10 mouse cellular contexts compared by ENCODE assay signal in the genomic region with DNA sequence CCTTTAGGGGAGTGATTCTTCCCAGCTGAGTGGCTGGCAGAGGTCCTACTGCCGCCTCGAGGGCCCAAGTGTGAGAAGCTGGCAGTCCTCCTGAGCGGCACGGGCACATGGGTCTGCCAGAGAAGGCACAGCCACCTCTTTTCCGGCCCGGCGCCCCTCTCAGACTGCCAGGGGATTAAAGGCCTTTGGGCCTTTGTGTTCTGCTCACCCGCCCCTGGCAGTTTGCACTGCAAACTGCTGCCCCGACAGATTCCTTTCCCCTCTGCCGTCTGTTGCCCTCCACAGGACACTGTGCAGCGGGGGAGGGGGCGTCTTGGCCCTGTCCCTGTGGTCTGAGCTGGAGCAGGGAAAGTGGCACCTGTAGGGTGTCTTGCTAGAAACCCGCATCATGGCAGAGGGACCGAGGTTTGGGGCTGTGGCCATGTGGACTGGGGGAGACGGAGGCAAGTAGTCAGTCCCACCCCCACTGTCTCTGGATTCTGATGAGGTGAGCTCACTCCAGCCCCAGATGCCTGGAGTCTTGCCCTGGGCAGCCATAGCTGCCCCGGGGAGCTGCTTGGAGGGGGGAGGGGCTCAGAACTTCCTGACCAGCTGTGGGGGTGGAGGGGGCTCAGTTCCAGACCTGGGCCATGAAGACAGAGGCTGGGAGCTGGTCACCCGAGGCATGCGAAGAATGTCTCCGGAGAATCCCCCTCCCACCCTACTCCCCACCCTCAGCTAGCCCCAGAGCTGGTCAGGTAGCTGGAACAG. TPM values are rescaled to one million over a fixed set of nuclear protein-coding genes. Genes with fewer than 3 reads are reported as not detected.
DNase-seq lines count a peak whose midpoint lies in the region; ATAC-seq and TF ChIP-seq lines count a peak whose summit lies in the region.
"Had no signal": no experiment of that assay in that cellular context is flagged by ENCODE, and none has a peak within 500 bp of the region (broad histone marks: within the 10 kb centered on the region; RNA-seq: fewer than 3 reads in every experiment).

No protein-coding gene starts in this region.

- peak; percentile 60 for ATAC-seq in kidney, postnatal 0 days (replicated peaks; ENCODE audit: low FRiP score, low read depth)
- ATAC-seq in neural tube, embryonic 11.5 days (ENCODE audit: insufficient read depth, low FRiP score, low TSS enrichment), result no peak
- ATAC-seq in inflammation-experienced regulatory T-cells, adult 6 months, result no peak

- DNase-seq in heart, adult 11 months, result peak; percentile 99
- no peak for DNase-seq in heart, adult 8-10 months (ENCODE audit: low spot score)
- DNase-seq in adipocyte (ENCODE audit: low spot score), result peak; percentile 77
- DNase-seq in gastrocnemius, postnatal 4 days (ENCODE audit: low spot score in 2 of 2), result peak; percentile 57 to 77
- peak; percentile 62 for DNase-seq in kidney, postnatal 0 days (ENCODE audit: low spot score)
- peak; percentile 54 for DNase-seq in neural tube, embryonic 11.5 days (ENCODE audit: low spot score)
- no peak for DNase-seq in right cerebral cortex, postnatal 36 days (ENCODE audit: low spot score in 2 of 2)

- H3K4me2 ChIP-seq in kidney, postnatal 0 days (ENCODE audit: low read length), result no peak overlapping the region; the same call in 1 of the 2 replicates
- H3K4me2 ChIP-seq in neural tube, embryonic 11.5 days (ENCODE audit: low read depth), result peak overlapping the region; percentile 7; the same call in 1 of the 2 replicates

- H3K9me3 ChIP-seq in kidney, postnatal 0 days (replicated peaks; ENCODE audit: low read length), result no peaks in the 10 kb centered on the region
- H3K9me3 ChIP-seq in neural tube, embryonic 11.5 days (ENCODE audit: control insufficient read depth, low read length), result no peaks in the 10 kb centered on the region

- no peak overlapping the region for H3K4me3 ChIP-seq in kidney, postnatal 0 days (replicated peaks; ENCODE audit: low read depth, low read length)
- H3K4me3 ChIP-seq in neural tube, embryonic 11.5 days (ENCODE audit: low read depth, low read length), result no peak overlapping the region

- no peaks in the 10 kb centered on the region for H3K27me3 ChIP-seq in kidney, postnatal 0 days (ENCODE audit: insufficient read depth, low read length)
- H3K27me3 ChIP-seq in neural tube, embryonic 11.5 days (ENCODE audit: control insufficient read depth, insufficient read depth, low read length), result no peaks in the 10 kb centered on the region

- WGBS in kidney, postnatal 0 days, result 13% methylated on average over 19 of the region's 19 CpGs
- WGBS in neural tube, embryonic 11.5 days, result 12% methylated on average over 19 of the region's 19 CpGs

- TF ChIP-seq CTCF in kidney, postnatal 0 days (IDR thresholded peaks at IDR 0.05; ENCODE audit: low read depth), result no peak

- H3K27ac ChIP-seq in kidney, postnatal 0 days, result peak overlapping the region; percentile 91
- H3K27ac ChIP-seq in neural tube, embryonic 11.5 days (ENCODE audit: low read depth, low read length), result peak overlapping the region; percentile 46

- H3K9ac ChIP-seq in kidney, postnatal 0 days (ENCODE audit: low read depth, low read length), result peak overlapping the region; percentile 47
- peak overlapping the region; percentile 39 for H3K9ac ChIP-seq in neural tube, embryonic 11.5 days (ENCODE audit: low read length)

- peaks cover 48% of the 10 kb centered on the region for H3K4me1 ChIP-seq in kidney, postnatal 0 days (replicated peaks; ENCODE audit: insufficient read depth, low read length)
- peaks cover 17% of the 10 kb centered on the region for H3K4me1 ChIP-seq in neural tube, embryonic 11.5 days (ENCODE audit: control insufficient read depth, insufficient read depth, low read length)

- H3K36me3 ChIP-seq in kidney, postnatal 0 days (ENCODE audit: insufficient read depth, low read length), result no peaks in the 10 kb centered on the region
- no peaks in the 10 kb centered on the region for H3K36me3 ChIP-seq in neural tube, embryonic 11.5 days (ENCODE audit: control insufficient read depth, insufficient read depth, low read length)

RNA-seq across cellular contexts. Expression of gene Hspg2, which starts 26.4 kb away (rescaled TPM):
- total RNA-seq in heart, adult 8-10 months (2022), result 100 to 1,000 TPM; 124 to 205 (median 189) TPM
- total RNA-seq in gastrocnemius, postnatal 4 days (2021), result 100 to 1,000 TPM; 336 to 381 TPM
- polyA plus RNA-seq in kidney, postnatal 0 days (2015; fragmentation: Nextera tagmentation; extraction: Ambion mirVana), result 31.3 and 34.0 TPM in 2 replicates
- polyA plus RNA-seq in neural tube, embryonic 11.5 days (2014; fragmentation: Nextera tagmentation; extraction: Ambion mirVana), result 18.6 and 21.5 TPM in 2 replicates
- polyA plus RNA-seq in inflammation-experienced regulatory T-cells, adult 6 months (2017; shearing (Covaris generic)), result not detected

RNA-seq across cellular contexts. Expression of gene 1700013G24Rik, which starts 41.8 kb away (rescaled TPM):
- not detected for total RNA-seq in heart, adult 8-10 months (2022)
- under 1 TPM in 1 of 2 experiments, not detected in 1; 0.34 TPM for total RNA-seq in gastrocnemius, postnatal 4 days (2021)
- polyA plus RNA-seq in kidney, postnatal 0 days (2015; fragmentation: Nextera tagmentation; extraction: Ambion mirVana), result not detected in 2 replicates
- polyA plus RNA-seq in neural tube, embryonic 11.5 days (2014; fragmentation: Nextera tagmentation; extraction: Ambion mirVana), result not detected in 2 replicates
- polyA plus RNA-seq in inflammation-experienced regulatory T-cells, adult 6 months (2017; shearing (Covaris generic)), result not detected
- total RNA-seq: MEL had no signal
- polyA plus RNA-seq: large intestine, adult 2 months had no signal

Comparison
In these comparisons a context has a peak if more than half of its experiments do, and no peak if none do; other contexts are left out.
1. DNase-seq: peak in heart, adult 11 months (single experiment), adipocyte (single experiment), gastrocnemius, postnatal 4 days (2 of 2), kidney, postnatal 0 days (single experiment) and neural tube, embryonic 11.5 days (single experiment); none in heart, adult 8-10 months (single experiment) and right cerebral cortex, postnatal 36 days (0 of 2).
2. RNA of gene Hspg2, which starts 26.4 kb away (polyA plus RNA-seq): 31.3 to 34.0 TPM in kidney, postnatal 0 days and 18.6 to 21.5 TPM in neural tube, embryonic 11.5 days; not detected in inflammation-experienced regulatory T-cells, adult 6 months; every median in the first group is over 10 times any median in the second.